Mouse (Mus musculus) olfactory bulb, adult 2 months (tissue): ENCODE data around the gene Slf1.

Experiments used
- CTCF ChIP-seq: fragments of 200-500 bp; IDR thresholded peaks from 2 replicates; pipeline ENCODE4 v1.5.1; 2012; ENCODE audit warnings: low read depth, mild to moderate bottlenecking, low read length, moderate library complexity; ENCODE audit not compliant: insufficient read depth
- POLR2A ChIP-seq: fragments of 200-500 bp; IDR thresholded peaks from 2 replicates; pipeline ENCODE4 v1.6.1; 2012; ENCODE audit warnings: mild to moderate bottlenecking, low read depth, low read length, moderate library complexity; ENCODE audit not compliant: insufficient read depth

GRCm38 (mm10) chr13:77047179-77047931 is 87.9 kb downstream of the Slf1 start:
- TF ChIP-seq CTCF: no peak
- TF ChIP-seq POLR2A: no peak
